Mouse (Mus musculus) retina, postnatal 7 days (tissue): ENCODE measurements around the gene Olfr97.

Source experiments
- DNase-seq: peaks from one replicate; pipeline ENCODE4 v3.0.0-alpha.2; 2012; ENCODE audit warnings: low read depth, low spot score

The Olfr97 gene

GRCm38 (mm10) chr17:37194782-37195181 lies 42.3 kb downstream of the Olfr97 start:
- no peak for DNase-seq

- no peak for DNase-seq
Measured at GRCm38 (mm10) chr17:37193656-37194055, 43.5 kb downstream of the Olfr97 start, which contains the start of gene Ubd. Gene Ubd (plus strand): TSS chr17:37193892.

DNA sequence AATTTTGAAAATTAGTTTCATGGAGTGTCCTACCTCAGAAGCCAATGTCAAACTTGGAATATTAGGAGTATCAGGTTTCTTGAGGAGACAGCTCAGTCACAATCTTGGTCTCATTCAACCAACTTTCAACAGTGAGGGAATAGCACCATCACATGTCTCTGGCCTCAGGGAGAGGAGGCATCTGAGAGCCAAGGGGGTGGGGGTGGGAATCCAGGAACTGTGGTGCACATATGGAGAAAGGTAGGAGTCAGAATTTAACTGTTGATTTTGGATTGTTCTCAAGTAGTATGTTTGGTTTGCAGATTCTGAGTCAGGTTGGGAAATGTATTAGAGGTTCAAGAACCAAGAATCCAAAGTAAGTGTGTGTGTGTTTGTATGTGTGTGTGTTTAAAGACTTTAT lies 44.1 kb downstream of the Olfr97 start:
- DNase-seq: no peak

DNA sequence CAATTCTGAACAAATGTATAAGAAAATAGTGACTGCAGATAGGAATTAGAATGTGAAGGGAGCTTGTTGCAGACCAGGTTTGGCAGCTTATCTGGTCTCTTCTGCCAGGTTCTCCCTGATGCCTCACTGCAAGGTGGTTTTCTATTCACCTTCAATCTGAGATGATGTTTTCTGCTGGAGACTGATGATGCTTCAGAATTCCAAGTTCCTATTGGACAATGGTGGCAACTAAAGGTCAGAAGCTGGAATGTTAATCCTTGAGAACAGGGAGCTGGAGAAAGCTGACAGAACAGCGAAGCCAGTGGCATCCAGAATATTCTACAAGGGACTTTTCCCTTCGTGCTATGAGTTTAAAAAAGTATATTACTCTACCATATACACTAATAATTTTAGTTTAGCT lies 46.4 kb downstream of the Olfr97 start:
- peak; percentile 37 for DNase-seq

DNA sequence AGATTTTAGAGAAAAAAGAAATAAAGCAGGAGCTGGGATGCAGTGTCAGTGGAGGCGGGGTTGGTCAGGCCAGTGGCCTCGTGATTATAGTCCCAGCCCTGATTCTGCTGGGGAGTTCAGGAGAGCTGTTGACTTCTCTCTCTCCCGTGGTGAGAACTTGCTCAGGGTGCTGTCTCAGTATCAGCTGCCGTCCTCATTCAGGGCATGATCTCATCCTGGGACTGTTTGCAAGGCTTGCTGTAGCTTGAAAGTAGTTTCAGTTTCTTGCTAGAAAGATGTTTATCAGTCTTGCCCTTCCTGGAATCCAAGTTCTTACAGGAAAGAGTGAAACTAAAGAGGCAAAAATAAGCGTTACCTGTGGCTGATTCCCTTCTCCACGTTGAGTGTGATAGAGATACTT lies 51.7 kb downstream of the Olfr97 start:
- no peak for DNase-seq
